Mouse (Mus musculus): ENCODE measurements at regions not wholly inside any gene's neighbourhood (a gene's known extent, or its start where the extent isn't known, plus 50 kb on each side); places are given as distances from the start of the nearest gene placed in this dataset.
A peak's percentile ranks its signal among the peaks of the same experiment; 100 is the strongest.

- no peak for ATAC-seq (replicated peaks in 1 of 2; ENCODE audit: insufficient read depth in 1 of 2, low FRiP score in 2 of 2, low TSS enrichment in 1 of 2, low read depth in 1 of 2, poor library complexity in 2 of 2, severe bottlenecking in 2 of 2)
Observed at GRCm38 (mm10) chr3:40123558-40124236, 407.4 kb upstream of the Intu start.

DNA sequence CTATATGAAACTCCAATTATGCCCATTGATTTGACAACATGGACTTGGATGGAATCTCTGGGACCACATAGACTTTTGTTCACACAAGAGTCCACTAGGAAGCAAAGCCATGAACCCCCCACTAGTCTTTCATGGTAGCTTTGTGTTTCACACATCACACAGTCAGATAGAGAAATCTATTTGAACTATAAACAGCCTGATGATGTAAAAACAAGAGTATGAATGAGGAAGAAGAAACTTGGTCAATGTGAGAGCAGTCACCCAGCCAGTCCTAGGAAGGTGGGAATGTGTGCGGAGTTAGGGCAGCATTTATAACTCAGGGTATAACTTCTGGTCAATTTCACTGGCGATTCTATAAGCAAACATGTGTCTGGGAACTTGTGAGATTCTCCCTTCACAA, 404.2 kb upstream of the Intu start:
- ATAC-seq (replicated peaks in 1 of 2; ENCODE audit: insufficient read depth in 1 of 2, low FRiP score in 2 of 2, low TSS enrichment in 1 of 2, low read depth in 1 of 2, poor library complexity in 2 of 2, severe bottlenecking in 2 of 2) = no peak

DNA sequence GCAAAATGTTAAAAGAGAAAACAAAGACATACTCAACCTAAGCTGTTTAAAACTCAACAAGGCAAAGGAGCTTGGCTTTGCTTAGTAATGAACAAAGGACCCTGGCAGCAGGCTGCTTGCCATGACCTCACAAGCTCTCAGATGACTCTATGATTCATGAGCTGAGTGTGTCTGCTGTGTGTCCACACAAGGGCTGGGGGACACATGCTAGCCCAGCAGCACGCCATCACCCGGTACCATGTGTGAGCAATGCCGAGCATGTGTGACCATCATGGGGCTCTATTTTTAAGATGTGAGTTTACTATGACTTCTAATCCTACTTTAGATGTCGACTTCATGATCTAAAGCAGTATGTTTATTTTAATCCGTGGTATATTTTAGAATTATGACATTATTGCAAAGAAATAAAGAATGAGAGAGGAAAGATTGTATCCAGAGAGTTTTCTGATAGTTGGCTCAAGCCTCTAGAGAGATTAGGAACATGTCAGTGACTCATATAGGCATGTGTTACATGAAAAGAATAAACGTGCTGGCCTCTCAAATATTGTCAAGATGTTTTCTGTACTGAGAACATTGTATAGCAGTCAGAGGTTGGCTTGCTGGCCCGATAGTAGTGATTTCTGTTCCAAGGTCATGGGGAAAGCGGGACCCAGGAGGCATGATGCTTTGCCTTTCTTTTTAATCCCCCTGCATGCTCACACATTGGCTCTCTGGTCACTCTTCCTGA, 400.1 kb upstream of the Intu start:
- ATAC-seq (replicated peaks in 1 of 2; ENCODE audit: insufficient read depth in 1 of 2, low FRiP score in 2 of 2, low TSS enrichment in 1 of 2, low read depth in 1 of 2, poor library complexity in 2 of 2, severe bottlenecking in 2 of 2) = no peak

- no peak for ATAC-seq (replicated peaks in 1 of 2; ENCODE audit: insufficient read depth in 1 of 2, low FRiP score in 2 of 2, low TSS enrichment in 1 of 2, low read depth in 1 of 2, poor library complexity in 2 of 2, severe bottlenecking in 2 of 2)
Observed at GRCm38 (mm10) chr3:40138671-40139070, 392.4 kb upstream of the Intu start.

GRCm38 (mm10) chr3:40142229-40142628, 388.9 kb upstream of the Intu start:
- no peak for ATAC-seq (replicated peaks in 1 of 2; ENCODE audit: insufficient read depth in 1 of 2, low FRiP score in 2 of 2, low TSS enrichment in 1 of 2, low read depth in 1 of 2, poor library complexity in 2 of 2, severe bottlenecking in 2 of 2)

DNA sequence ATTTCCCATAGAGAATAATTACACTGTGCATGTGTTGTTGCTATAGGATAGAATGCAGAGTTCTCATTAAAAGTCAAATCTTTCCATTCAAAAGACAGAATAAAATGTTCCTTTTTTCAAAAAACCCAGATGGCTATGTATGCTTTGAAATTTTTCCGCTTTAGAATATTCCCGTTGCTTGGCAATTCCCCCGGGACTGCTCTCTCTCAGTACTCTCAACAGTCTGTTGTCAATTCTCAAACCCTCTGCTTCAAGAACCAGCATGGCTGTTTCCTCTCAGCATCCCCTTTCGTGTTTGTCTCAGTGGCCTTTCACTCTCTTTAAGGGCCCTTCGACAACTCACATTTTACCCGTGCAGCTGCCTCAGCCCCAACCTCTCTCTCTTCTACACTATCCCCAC, 372.5 kb upstream of the Intu start:
- no peak for ATAC-seq (replicated peaks in 1 of 2; ENCODE audit: insufficient read depth in 1 of 2, low FRiP score in 2 of 2, low TSS enrichment in 1 of 2, low read depth in 1 of 2, poor library complexity in 2 of 2, severe bottlenecking in 2 of 2)

- ATAC-seq (replicated peaks in 1 of 2; ENCODE audit: insufficient read depth in 1 of 2, low FRiP score in 2 of 2, low TSS enrichment in 1 of 2, low read depth in 1 of 2, poor library complexity in 2 of 2, severe bottlenecking in 2 of 2) = no peak
Observed at GRCm38 (mm10) chr3:40159591-40160145, 371.4 kb upstream of the Intu start.

- ATAC-seq (replicated peaks in 1 of 2; ENCODE audit: insufficient read depth in 1 of 2, low FRiP score in 2 of 2, low TSS enrichment in 1 of 2, low read depth in 1 of 2, poor library complexity in 2 of 2, severe bottlenecking in 2 of 2) = no peak
Observed at GRCm38 (mm10) chr3:40164181-40164580, 366.9 kb upstream of the Intu start.

- no peak for ATAC-seq (replicated peaks in 1 of 2; ENCODE audit: insufficient read depth in 1 of 2, low FRiP score in 2 of 2, low TSS enrichment in 1 of 2, low read depth in 1 of 2, poor library complexity in 2 of 2, severe bottlenecking in 2 of 2)
Observed at GRCm38 (mm10) chr3:40167970-40168626, 363.0 kb upstream of the Intu start.

DNA sequence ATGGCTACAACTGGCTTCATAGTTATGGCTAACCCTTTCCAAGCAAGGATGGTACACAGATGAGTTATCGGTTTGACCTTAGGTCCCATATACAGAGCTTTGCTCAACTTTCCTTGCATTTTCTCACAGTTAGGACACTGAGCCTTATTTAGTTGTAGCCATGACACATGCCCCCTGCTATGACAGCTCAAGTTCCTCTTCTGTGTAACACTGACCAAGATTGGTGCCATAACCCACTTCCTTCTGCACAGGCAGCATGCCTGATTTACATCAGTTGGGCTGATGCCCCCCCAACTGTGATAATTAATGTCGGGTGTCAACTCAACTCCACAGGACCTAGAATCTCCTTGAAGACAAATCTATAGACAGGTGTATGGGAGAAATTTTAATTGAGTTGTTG, 361.5 kb upstream of the Intu start:
- ATAC-seq (replicated peaks in 1 of 2; ENCODE audit: insufficient read depth in 1 of 2, low FRiP score in 2 of 2, low TSS enrichment in 1 of 2, low read depth in 1 of 2, poor library complexity in 2 of 2, severe bottlenecking in 2 of 2) = peak; percentile 58 to 86; a peak in 3 of 4 replicates

DNA sequence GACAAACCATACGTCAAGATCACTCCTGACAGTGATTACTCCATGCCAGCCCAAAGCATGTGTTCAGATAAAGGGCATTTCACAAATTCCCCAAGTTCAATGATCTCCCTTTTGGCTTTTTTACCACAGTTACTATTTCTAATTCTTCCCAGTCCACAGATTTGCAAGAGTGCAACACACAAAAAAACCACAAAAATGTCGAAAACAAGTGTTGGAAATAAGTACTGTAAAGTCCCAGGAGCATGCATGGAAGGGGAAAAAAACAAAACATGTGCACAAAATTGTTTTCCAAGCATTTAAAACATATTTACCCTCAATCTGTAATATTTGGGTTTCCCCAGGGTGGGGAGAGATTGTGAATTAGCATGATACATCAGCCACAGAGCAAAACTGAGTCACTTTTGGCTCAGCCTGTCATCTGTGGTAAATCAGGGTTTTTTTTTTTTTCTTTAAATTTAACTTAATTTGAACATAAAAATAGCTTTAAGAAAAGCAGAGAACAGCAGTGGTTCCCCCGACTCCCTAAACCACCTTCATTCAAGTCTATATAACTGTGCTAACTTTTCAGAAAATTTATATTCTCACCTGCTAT, 351.3 kb upstream of the Intu start:
- no peak for ATAC-seq (replicated peaks in 1 of 2; ENCODE audit: insufficient read depth in 1 of 2, low FRiP score in 2 of 2, low TSS enrichment in 1 of 2, low read depth in 1 of 2, poor library complexity in 2 of 2, severe bottlenecking in 2 of 2)

- ATAC-seq (replicated peaks in 1 of 2; ENCODE audit: insufficient read depth in 1 of 2, low FRiP score in 2 of 2, low TSS enrichment in 1 of 2, low read depth in 1 of 2, poor library complexity in 2 of 2, severe bottlenecking in 2 of 2) = no peak
Observed at GRCm38 (mm10) chr3:40185597-40186320, 345.3 kb upstream of the Intu start.

- ATAC-seq (replicated peaks in 1 of 2; ENCODE audit: insufficient read depth in 1 of 2, low FRiP score in 2 of 2, low TSS enrichment in 1 of 2, low read depth in 1 of 2, poor library complexity in 2 of 2, severe bottlenecking in 2 of 2) = no peak
Observed at GRCm38 (mm10) chr3:40189529-40189928, 341.6 kb upstream of the Intu start.

- ATAC-seq (replicated peaks in 1 of 2; ENCODE audit: insufficient read depth in 1 of 2, low FRiP score in 2 of 2, low TSS enrichment in 1 of 2, low read depth in 1 of 2, poor library complexity in 2 of 2, severe bottlenecking in 2 of 2) = no peak
Observed at GRCm38 (mm10) chr3:40190024-40190423, 341.1 kb upstream of the Intu start.

DNA sequence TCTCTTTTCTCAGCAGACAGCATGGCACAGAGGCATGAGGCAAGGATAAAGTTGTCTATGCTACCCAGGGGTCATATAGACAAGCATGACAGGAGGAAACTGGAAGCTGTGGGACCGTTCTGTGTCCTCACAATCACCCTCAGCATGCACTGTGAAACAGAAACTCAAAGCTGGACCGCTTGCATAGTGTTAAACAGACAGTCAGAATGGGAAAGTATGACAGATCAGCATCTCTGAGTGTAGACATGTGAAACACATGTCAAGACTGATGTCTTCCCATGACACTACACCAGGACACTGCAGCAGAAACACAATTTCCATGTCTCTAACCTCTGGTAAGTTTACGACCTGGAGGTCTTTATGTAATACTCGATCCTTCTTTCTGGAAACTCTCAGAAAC, 330.9 kb upstream of the Intu start:
- ATAC-seq (replicated peaks in 1 of 2; ENCODE audit: insufficient read depth in 1 of 2, low FRiP score in 2 of 2, low TSS enrichment in 1 of 2, low read depth in 1 of 2, poor library complexity in 2 of 2, severe bottlenecking in 2 of 2) = no peak

DNA sequence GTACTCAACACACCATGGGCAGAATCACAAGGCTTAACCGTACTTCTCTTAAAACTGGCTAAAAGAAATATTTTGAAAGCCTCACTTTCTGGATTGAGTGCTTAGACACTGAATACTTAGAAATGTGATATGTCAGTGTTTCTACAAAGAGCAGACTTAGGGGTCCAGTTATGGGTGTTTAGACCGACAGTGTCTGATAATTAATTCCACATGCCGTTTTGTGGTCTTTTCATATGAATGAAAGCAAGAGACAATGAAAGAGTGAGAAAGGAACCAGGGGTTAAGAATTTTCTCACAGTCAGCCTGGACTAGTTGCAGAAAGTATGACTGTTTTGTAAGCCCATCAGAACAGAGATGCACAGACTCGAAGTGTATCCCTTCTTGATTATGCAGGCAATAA, 324.8 kb upstream of the Intu start:
- no peak for ATAC-seq (replicated peaks in 1 of 2; ENCODE audit: insufficient read depth in 1 of 2, low FRiP score in 2 of 2, low TSS enrichment in 1 of 2, low read depth in 1 of 2, poor library complexity in 2 of 2, severe bottlenecking in 2 of 2)

DNA sequence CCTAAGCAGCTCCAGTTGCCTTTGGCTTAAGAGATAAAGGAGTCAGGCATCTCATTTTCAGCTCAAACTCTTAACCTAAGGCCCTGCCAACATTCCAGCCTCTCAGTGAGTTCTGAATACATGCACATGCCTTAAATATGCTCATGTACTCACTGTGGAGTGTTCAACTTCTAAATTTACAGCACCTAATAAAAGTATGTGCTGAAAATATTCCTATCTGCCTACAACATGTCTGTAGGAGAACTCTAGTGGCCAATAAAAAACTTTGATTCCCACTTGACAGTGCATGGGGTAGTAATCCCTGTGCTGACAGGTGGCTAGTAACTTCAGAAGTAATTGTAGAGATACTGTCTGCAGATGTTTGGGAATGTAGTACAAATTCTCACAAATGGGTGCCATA, 319.3 kb upstream of the Intu start:
- ATAC-seq (replicated peaks in 1 of 2; ENCODE audit: insufficient read depth in 1 of 2, low FRiP score in 2 of 2, low TSS enrichment in 1 of 2, low read depth in 1 of 2, poor library complexity in 2 of 2, severe bottlenecking in 2 of 2) = no peak
